Mouse (Mus musculus): ENCODE measurements around the gene Hormad1. TPM values are rescaled to one million over a fixed set of nuclear protein-coding genes. Genes with fewer than 3 reads are reported as not detected.

Gene Hormad1
- not detected in 2 replicates for polyA plus RNA-seq (2012; rRNA removed)

DNA sequence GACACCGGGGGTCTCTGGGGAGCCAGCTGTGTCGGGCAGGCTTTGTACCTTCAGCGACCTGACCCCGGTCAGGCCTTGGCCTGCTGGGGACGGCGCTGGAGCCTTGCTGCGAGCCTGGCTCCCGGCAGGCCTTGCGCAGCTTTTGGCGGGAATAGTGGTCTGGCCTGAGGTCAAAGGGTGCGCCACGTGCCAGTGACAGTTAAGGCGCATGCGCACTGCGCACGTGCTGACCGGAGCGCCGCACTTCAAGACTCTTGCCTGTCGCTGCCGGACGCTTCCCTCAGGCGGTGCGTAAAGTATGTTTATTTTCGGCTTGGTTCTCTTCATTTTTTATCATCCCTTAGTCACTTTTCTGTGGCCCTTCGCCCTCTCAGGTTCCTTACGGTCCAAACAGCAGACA lies at the start of gene Hormad1:
Gene Hormad1 (plus strand): TSS at position 241 of the 400 bp plus-strand sequence.
- no peak for TF ChIP-seq CTCF (IDR thresholded peaks at IDR 0.05; ENCODE audit: borderline replicate concordance, insufficient read depth, low read depth, low read length)
- TF ChIP-seq POLR2A (IDR thresholded peaks at IDR 0.05; ENCODE audit: borderline replicate concordance, insufficient read depth, low read length): no peak
- no peak within 1 kb of the TSS for H3K27ac ChIP-seq (ENCODE audit: insufficient read depth, low read length)
- no peaks in the 10 kb centered on the region for H3K4me1 ChIP-seq (ENCODE audit: control insufficient read depth, insufficient read depth, low read length)
- no peak for DNase-seq
- WGBS: 90% methylated on average over 27 of the region's 27 CpGs
- H3K27me3 ChIP-seq (ENCODE audit: control insufficient read depth, insufficient read depth, low read length): no peaks in the 10 kb centered on the region
- H3K4me3 ChIP-seq (replicated peaks; ENCODE audit: insufficient read depth, low read depth, low read length): no peak within 1 kb of the TSS

DNA sequence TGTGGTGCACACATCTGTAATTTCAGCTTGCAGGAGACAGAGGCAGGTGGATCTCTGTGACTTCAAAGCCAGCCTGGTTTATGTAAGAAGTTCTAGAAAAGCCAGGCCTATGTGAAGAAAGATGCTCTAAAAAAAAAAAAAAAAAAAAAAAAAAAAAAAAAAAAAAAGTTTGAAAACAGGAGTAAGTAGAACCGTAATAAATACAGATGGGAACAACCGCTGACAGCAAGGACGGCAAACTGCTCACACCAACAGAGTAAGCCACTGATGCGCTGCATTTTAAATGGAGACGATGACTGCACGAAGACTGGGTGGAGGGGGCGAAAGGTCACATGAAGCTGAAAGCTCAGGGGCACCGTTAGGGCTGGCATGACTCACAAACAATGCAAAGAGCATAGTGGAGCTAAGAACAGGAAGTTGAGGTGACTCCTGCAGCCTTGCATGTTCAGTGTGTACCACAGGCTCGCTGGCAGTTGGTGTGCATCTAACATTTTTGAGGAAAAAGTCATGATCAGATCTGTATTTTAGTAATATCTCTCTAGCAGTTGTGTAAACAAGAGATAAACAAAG lies 47.8 kb upstream of the Hormad1 start:
- no peak overlapping the region for H3K4me3 ChIP-seq (replicated peaks; ENCODE audit: insufficient read depth, low read depth, low read length)
- DNase-seq: no peak
- H3K27me3 ChIP-seq (ENCODE audit: control insufficient read depth, insufficient read depth, low read length): no peaks in the 10 kb centered on the region
- TF ChIP-seq CTCF (IDR thresholded peaks at IDR 0.05; ENCODE audit: borderline replicate concordance, insufficient read depth, low read depth, low read length) (no peak), POLR2A (IDR thresholded peaks at IDR 0.05; ENCODE audit: borderline replicate concordance, insufficient read depth, low read length) (no peak)
- peaks cover 5% of the 10 kb centered on the region for H3K4me1 ChIP-seq (ENCODE audit: control insufficient read depth, insufficient read depth, low read length)
- 74% methylated on average over 9 of the region's 9 CpGs for WGBS
- H3K27ac ChIP-seq (ENCODE audit: insufficient read depth, low read length): no peak overlapping the region

DNA sequence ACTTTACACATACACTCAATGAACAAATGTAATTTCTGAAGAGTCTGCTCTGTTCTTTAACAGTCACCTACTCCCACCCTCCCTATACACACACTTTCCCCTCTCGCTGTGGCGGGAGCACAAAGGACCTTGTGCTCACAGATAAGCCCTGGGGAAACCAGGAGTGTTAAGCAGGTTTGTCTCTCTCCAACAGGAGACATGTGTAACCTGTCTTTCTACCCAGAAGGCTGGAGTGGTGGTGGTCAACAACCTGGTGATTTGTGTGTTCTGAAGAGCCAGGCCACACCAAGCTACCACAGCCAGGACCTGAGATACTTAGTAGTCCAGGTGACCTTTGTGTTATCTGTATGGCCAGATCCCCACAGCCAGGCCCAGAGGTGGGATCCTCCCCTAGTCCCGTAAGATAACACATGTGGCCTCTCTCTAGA lies 42.8 kb upstream of the Hormad1 start:
- TF ChIP-seq CTCF (IDR thresholded peaks at IDR 0.05; ENCODE audit: borderline replicate concordance, insufficient read depth, low read depth, low read length) (no peak), POLR2A (IDR thresholded peaks at IDR 0.05; ENCODE audit: borderline replicate concordance, insufficient read depth, low read length) (no peak)
- no peaks in the 10 kb centered on the region for H3K27me3 ChIP-seq (ENCODE audit: control insufficient read depth, insufficient read depth, low read length)
- WGBS: 97% methylated on average over 3 of the region's 3 CpGs
- no peak for DNase-seq
- peaks cover 4% of the 10 kb centered on the region for H3K4me1 ChIP-seq (ENCODE audit: control insufficient read depth, insufficient read depth, low read length)
- no peak overlapping the region for H3K4me3 ChIP-seq (replicated peaks; ENCODE audit: insufficient read depth, low read depth, low read length)
- no peak overlapping the region for H3K27ac ChIP-seq (ENCODE audit: insufficient read depth, low read length)

DNA sequence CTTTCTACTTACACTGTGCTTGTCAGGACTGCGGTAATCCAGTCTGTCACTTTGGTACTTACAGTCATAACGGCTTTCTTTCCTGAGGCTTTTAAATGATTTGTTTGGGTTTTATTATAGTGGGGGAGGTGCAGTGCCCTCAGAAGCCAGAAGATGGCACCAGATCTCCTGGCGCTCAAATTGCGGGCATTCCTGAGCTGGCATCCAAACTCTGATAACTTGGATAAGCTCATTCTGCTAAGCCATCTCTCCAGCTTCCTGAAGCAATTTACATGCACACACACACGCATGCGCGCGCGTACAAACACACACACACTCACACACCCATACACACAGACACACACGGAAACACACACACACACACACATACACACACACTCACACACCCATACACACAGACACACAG lies 42.0 kb upstream of the Hormad1 start:
- WGBS: 7% methylated on average over 10 of the region's 10 CpGs

DNA sequence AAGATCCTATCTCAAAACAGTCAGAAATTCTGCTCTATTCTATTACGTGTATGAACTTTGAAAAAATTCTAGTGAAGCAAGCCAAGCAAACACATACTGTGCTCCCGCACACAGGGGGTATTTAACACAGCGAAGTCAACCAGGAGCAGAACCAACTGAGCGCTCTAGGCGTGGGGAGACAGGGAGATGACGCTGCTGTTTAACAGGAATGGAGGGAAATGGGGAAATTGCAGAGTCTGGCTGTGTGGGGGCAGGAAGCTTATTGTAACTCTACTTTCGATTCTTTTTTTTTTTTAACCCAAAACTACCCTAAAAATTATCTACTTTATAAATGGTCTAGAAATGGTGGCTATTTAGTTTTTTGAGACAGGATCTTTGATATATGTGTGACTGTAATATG lies 40.6 kb upstream of the Hormad1 start:
- WGBS: 76% methylated on average over 7 of the region's 7 CpGs
- no peak overlapping the region for H3K4me3 ChIP-seq (replicated peaks; ENCODE audit: insufficient read depth, low read depth, low read length)
- H3K4me1 ChIP-seq (ENCODE audit: control insufficient read depth, insufficient read depth, low read length): peaks cover 4% of the 10 kb centered on the region
- H3K27ac ChIP-seq (ENCODE audit: insufficient read depth, low read length): no peak overlapping the region
- TF ChIP-seq CTCF (IDR thresholded peaks at IDR 0.05; ENCODE audit: borderline replicate concordance, insufficient read depth, low read depth, low read length) (no peak), POLR2A (IDR thresholded peaks at IDR 0.05; ENCODE audit: borderline replicate concordance, insufficient read depth, low read length) (no peak)
- DNase-seq: no peak
- no peaks in the 10 kb centered on the region for H3K27me3 ChIP-seq (ENCODE audit: control insufficient read depth, insufficient read depth, low read length)

More for the DNA sequence above, 42.0 kb upstream of the Hormad1 start:
- Histone ChIP-seq H3K4me1 (ENCODE audit: control insufficient read depth, insufficient read depth, low read length) (peaks cover 4% of the 10 kb centered on the region), H3K27ac (ENCODE audit: insufficient read depth, low read length) (no peak overlapping the region), H3K4me3 (replicated peaks; ENCODE audit: insufficient read depth, low read depth, low read length) (peak overlapping the region; percentile 19), H3K27me3 (ENCODE audit: control insufficient read depth, insufficient read depth, low read length) (no peaks in the 10 kb centered on the region)
- DNase-seq: peak; percentile 67 to 73
- TF ChIP-seq CTCF (IDR thresholded peaks at IDR 0.05; ENCODE audit: borderline replicate concordance, insufficient read depth, low read depth, low read length) (peak; percentile 88), POLR2A (IDR thresholded peaks at IDR 0.05; ENCODE audit: borderline replicate concordance, insufficient read depth, low read length) (no peak)

DNA sequence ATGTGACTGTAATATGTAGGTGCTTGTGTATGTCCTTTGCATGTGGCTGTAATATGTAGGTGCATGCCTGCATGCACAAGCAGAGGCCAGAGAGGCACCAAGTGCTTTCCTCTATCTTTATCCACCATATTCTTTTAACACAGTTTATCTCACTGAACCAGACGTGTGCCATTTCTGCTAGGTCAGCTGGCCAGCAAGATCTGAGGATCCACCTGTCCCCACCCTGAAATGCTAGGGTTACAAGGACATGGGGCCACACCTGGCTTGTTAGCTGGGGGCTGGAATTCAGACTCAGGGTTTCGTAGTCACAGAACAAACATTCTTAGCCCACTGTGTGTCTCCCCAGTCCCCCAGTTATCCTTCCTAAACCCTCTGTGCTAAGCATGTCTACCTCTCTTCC lies 40.2 kb upstream of the Hormad1 start:
- TF ChIP-seq POLR2A (IDR thresholded peaks at IDR 0.05; ENCODE audit: borderline replicate concordance, insufficient read depth, low read length) (no peak), CTCF (IDR thresholded peaks at IDR 0.05; ENCODE audit: borderline replicate concordance, insufficient read depth, low read depth, low read length) (no peak)
- Histone ChIP-seq H3K27me3 (ENCODE audit: control insufficient read depth, insufficient read depth, low read length) (no peaks in the 10 kb centered on the region), H3K4me1 (ENCODE audit: control insufficient read depth, insufficient read depth, low read length) (peaks cover 4% of the 10 kb centered on the region), H3K4me3 (replicated peaks; ENCODE audit: insufficient read depth, low read depth, low read length) (no peak overlapping the region), H3K27ac (ENCODE audit: insufficient read depth, low read length) (no peak overlapping the region)
- 88% methylated on average over 2 of the region's 2 CpGs for WGBS
- no peak for DNase-seq

GRCm38 (mm10) chr3:95520100-95520499 lies 39.4 kb upstream of the Hormad1 start:
- Histone ChIP-seq H3K4me3 (replicated peaks; ENCODE audit: insufficient read depth, low read depth, low read length) (no peak overlapping the region), H3K27me3 (ENCODE audit: control insufficient read depth, insufficient read depth, low read length) (no peaks in the 10 kb centered on the region), H3K27ac (ENCODE audit: insufficient read depth, low read length) (no peak overlapping the region), H3K4me1 (ENCODE audit: control insufficient read depth, insufficient read depth, low read length) (peaks cover 4% of the 10 kb centered on the region)
- no peak for TF ChIP-seq POLR2A (IDR thresholded peaks at IDR 0.05; ENCODE audit: borderline replicate concordance, insufficient read depth, low read length)
- TF ChIP-seq CTCF (IDR thresholded peaks at IDR 0.05; ENCODE audit: borderline replicate concordance, insufficient read depth, low read depth, low read length): no peak
- 85% methylated on average over 3 of the region's 3 CpGs for WGBS
- no peak for DNase-seq

- no peak overlapping the region for H3K27ac ChIP-seq (ENCODE audit: insufficient read depth, low read length)
- H3K4me1 ChIP-seq (ENCODE audit: control insufficient read depth, insufficient read depth, low read length): peaks cover 4% of the 10 kb centered on the region
- 90% methylated on average over 10 of the region's 10 CpGs for WGBS
- TF ChIP-seq CTCF (IDR thresholded peaks at IDR 0.05; ENCODE audit: borderline replicate concordance, insufficient read depth, low read depth, low read length): no peak
- no peak for TF ChIP-seq POLR2A (IDR thresholded peaks at IDR 0.05; ENCODE audit: borderline replicate concordance, insufficient read depth, low read length)
- DNase-seq: no peak
- H3K27me3 ChIP-seq (ENCODE audit: control insufficient read depth, insufficient read depth, low read length): no peaks in the 10 kb centered on the region
- H3K4me3 ChIP-seq (replicated peaks; ENCODE audit: insufficient read depth, low read depth, low read length): no peak overlapping the region
Observed at GRCm38 (mm10) chr3:95521168-95521567, 38.3 kb upstream of the Hormad1 start.

Measured in cerebellum, adult 2 months (tissue).